Mouse (Mus musculus): Measurements from ENCODE around the gene Oas3. TPM values are rescaled to one million over a fixed set of nuclear protein-coding genes. Genes with fewer than 3 reads are reported as not detected.
A peak's percentile ranks its signal among the peaks of the same experiment; 100 is the strongest.

The Oas3 gene
- polyA plus RNA-seq, 1 experiment from 2014 or later = 0.31 TPM

DNA sequence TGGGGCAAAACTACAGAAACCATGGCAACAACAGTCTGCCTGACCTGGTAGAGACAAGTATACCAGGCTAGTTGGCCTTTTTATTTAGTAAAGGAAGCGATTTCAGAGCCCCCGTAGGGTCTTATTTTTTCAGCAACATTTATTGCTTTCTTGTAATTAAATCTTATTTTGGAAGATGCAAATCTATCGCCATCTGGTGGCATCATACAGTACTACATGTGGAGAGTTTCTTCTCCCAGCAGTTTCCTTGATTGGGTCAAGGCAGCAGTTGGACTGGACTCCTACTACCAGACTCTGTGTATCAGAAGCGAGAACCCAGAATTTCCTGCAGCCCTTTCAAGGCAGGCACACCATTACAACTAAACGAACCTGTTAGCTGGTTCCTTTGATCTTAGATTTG, 31.0 kb downstream of the Oas3 start:
- H3K27me3 ChIP-seq (replicated peaks; ENCODE audit: insufficient read depth, low read length) = no peaks in the 10 kb centered on the region
- H3K9me3 ChIP-seq (ENCODE audit: low read length) = no peaks in the 10 kb centered on the region
- no peaks in the 10 kb centered on the region for H3K36me3 ChIP-seq (ENCODE audit: insufficient read depth, low read length)
- no peak overlapping the region for H3K4me3 ChIP-seq (ENCODE audit: low read depth, low read length)
- ATAC-seq (no peak), DNase-seq (ENCODE audit: low spot score) (peak; percentile 62)
- H3K9ac ChIP-seq (replicated peaks; ENCODE audit: low read depth) = no peak overlapping the region
- no peak overlapping the region for H3K27ac ChIP-seq (ENCODE audit: low read length)
- TF ChIP-seq CTCF (IDR thresholded peaks at IDR 0.05) (peak; percentile 76), EP300 (IDR thresholded peaks at IDR 0.05) (no peak)
- no peak overlapping the region for H3K4me2 ChIP-seq (replicated peaks; ENCODE audit: low read depth, low read length)
- H3K4me1 ChIP-seq (ENCODE audit: insufficient read depth, low read depth, low read length) = no peaks in the 10 kb centered on the region
- 9% methylated on average over 5 of the region's 5 CpGs for WGBS

GRCm38 (mm10) chr5:120742125-120742524, 35.3 kb downstream of the Oas3 start:
- peak; percentile 25 for DNase-seq (ENCODE audit: low spot score)
- no peak overlapping the region for H3K4me2 ChIP-seq (replicated peaks; ENCODE audit: low read depth, low read length)
- TF ChIP-seq EP300 (IDR thresholded peaks at IDR 0.05) = no peak
- TF ChIP-seq CTCF (IDR thresholded peaks at IDR 0.05) = peak; percentile 66
- no peak for ATAC-seq
- no peak overlapping the region for H3K27ac ChIP-seq (ENCODE audit: low read length)
- H3K4me1 ChIP-seq (ENCODE audit: insufficient read depth, low read depth, low read length) = no peaks in the 10 kb centered on the region
- no peaks in the 10 kb centered on the region for H3K36me3 ChIP-seq (ENCODE audit: insufficient read depth, low read length)
- no peak overlapping the region for H3K9ac ChIP-seq (replicated peaks; ENCODE audit: low read depth)
- no peak overlapping the region for H3K4me3 ChIP-seq (ENCODE audit: low read depth, low read length)
- H3K27me3 ChIP-seq (replicated peaks; ENCODE audit: insufficient read depth, low read length) = no peaks in the 10 kb centered on the region
- H3K9me3 ChIP-seq (ENCODE audit: low read length) = no peaks in the 10 kb centered on the region
- WGBS = 20% methylated on average over 4 of the region's 4 CpGs

DNA sequence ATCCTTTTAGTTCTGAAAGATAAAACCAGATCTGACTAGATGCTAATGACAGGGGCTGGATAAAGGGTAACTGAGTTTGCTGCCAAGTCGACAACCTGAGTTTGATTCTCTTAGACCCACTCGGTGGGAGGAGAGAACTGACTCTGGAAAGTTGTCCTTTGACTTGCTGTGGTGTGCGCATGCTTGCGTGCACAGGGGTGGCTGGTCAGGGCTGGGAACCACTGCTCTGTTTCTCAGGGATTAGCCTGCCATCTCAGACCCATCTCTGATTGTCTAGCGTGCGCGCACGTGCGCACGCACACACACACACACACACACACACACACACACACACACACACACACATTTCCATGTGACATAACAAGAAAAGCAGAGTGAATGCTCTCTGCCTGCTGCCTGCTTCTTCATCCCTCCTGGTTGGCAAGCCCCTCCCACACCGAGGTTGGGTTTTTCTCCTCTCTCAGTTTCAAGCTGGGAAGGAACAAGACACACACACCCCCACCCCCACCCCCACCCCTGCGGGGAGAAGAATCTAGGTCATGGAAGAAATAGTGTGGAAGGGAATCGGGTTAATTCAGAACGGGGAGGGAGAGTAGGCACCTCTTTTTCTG, 43.0 kb downstream of the Oas3 start:
- H3K4me3 ChIP-seq (ENCODE audit: low read depth, low read length) = no peak overlapping the region
- H3K27me3 ChIP-seq (replicated peaks; ENCODE audit: insufficient read depth, low read length) = no peaks in the 10 kb centered on the region
- no peaks in the 10 kb centered on the region for H3K9me3 ChIP-seq (ENCODE audit: low read length)
- TF ChIP-seq CTCF (IDR thresholded peaks at IDR 0.05) (no peak), EP300 (IDR thresholded peaks at IDR 0.05) (no peak)
- no peaks in the 10 kb centered on the region for H3K36me3 ChIP-seq (ENCODE audit: insufficient read depth, low read length)
- H3K9ac ChIP-seq (replicated peaks; ENCODE audit: low read depth) = no peak overlapping the region
- WGBS = 64% methylated on average over 14 of the region's 14 CpGs
- H3K4me2 ChIP-seq (replicated peaks; ENCODE audit: low read depth, low read length) = no peak overlapping the region
- no peak for ATAC-seq
- DNase-seq (ENCODE audit: low spot score) = no peak
- no peaks in the 10 kb centered on the region for H3K4me1 ChIP-seq (ENCODE audit: insufficient read depth, low read depth, low read length)
- no peak overlapping the region for H3K27ac ChIP-seq (ENCODE audit: low read length)

DNA sequence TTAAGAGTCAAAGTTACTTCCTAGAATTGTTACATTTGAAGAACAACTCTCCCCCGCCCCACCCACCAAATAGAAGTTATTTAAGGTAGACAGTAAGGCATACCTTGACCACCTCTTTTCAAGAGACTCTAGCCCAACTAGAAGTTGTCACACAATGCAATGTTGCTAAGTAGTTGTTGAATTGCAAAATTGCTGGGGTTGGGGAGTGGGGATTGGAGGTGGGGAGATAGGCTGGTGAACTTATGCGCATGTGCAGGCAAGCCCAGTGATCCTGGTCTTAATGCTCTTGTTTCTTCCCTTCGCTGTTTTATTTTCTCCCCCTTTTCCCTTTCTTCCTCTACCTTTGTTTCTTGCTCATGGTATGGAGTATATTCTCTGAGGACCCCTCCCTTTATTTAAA, 43.8 kb downstream of the Oas3 start:
- H3K36me3 ChIP-seq (ENCODE audit: insufficient read depth, low read length) = no peaks in the 10 kb centered on the region

GRCm38 (mm10) chr5:120732740-120733139, 44.7 kb downstream of the Oas3 start:
- H3K4me2 ChIP-seq (replicated peaks; ENCODE audit: low read depth, low read length) = no peak overlapping the region
- H3K9me3 ChIP-seq (ENCODE audit: low read length) = no peaks in the 10 kb centered on the region
- H3K4me3 ChIP-seq (ENCODE audit: low read depth, low read length) = no peak overlapping the region
- no peaks in the 10 kb centered on the region for H3K36me3 ChIP-seq (ENCODE audit: insufficient read depth, low read length)
- no peak overlapping the region for H3K9ac ChIP-seq (replicated peaks; ENCODE audit: low read depth)
- DNase-seq (ENCODE audit: low spot score) (no peak), ATAC-seq (no peak)
- WGBS = 74% methylated on average over 1 of the region's 1 CpGs
- no peaks in the 10 kb centered on the region for H3K27me3 ChIP-seq (replicated peaks; ENCODE audit: insufficient read depth, low read length)
- H3K27ac ChIP-seq (ENCODE audit: low read length) = no peak overlapping the region
- TF ChIP-seq CTCF (IDR thresholded peaks at IDR 0.05) = no peak
- no peak for TF ChIP-seq EP300 (IDR thresholded peaks at IDR 0.05)
- no peaks in the 10 kb centered on the region for H3K4me1 ChIP-seq (ENCODE audit: insufficient read depth, low read depth, low read length)

More for the DNA sequence above, 43.8 kb downstream of the Oas3 start:
- H3K4me3 ChIP-seq (ENCODE audit: low read depth, low read length) = no peak overlapping the region
- WGBS = 90% methylated on average over 3 of the region's 3 CpGs
- no peak overlapping the region for H3K4me2 ChIP-seq (replicated peaks; ENCODE audit: low read depth, low read length)
- H3K9ac ChIP-seq (replicated peaks; ENCODE audit: low read depth) = no peak overlapping the region
- no peaks in the 10 kb centered on the region for H3K9me3 ChIP-seq (ENCODE audit: low read length)
- ATAC-seq (no peak), DNase-seq (ENCODE audit: low spot score) (no peak)
- H3K27me3 ChIP-seq (replicated peaks; ENCODE audit: insufficient read depth, low read length) = no peaks in the 10 kb centered on the region
- TF ChIP-seq EP300 (IDR thresholded peaks at IDR 0.05) = no peak
- no peak for TF ChIP-seq CTCF (IDR thresholded peaks at IDR 0.05)
- no peak overlapping the region for H3K27ac ChIP-seq (ENCODE audit: low read length)
- H3K4me1 ChIP-seq (ENCODE audit: insufficient read depth, low read depth, low read length) = no peaks in the 10 kb centered on the region

DNA sequence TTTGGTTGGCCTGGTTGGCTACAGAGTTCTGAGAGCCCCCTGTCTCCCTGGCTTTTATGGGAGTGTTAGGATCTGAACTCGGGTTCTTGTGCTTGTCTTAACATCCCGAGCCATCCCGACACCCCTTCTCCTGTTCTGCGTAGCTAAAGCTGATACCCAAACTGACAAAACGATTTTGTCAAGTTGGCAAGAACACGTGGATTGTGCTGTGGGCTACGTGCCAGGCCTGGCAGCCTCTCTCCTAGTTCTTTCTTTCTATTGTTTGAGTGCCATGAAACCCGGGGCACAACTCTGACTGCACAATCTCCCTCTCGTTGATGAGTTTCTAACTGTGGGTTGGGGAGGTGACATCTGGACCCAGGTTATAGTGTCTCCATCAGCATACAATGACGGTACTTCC, 48.1 kb downstream of the Oas3 start:
- no peaks in the 10 kb centered on the region for H3K9me3 ChIP-seq (ENCODE audit: low read length)
- WGBS = 62% methylated on average over 10 of the region's 10 CpGs
- ATAC-seq (no peak), DNase-seq (ENCODE audit: low spot score) (no peak)
- H3K4me3 ChIP-seq (ENCODE audit: low read depth, low read length) = no peak overlapping the region
- H3K4me2 ChIP-seq (replicated peaks; ENCODE audit: low read depth, low read length) = no peak overlapping the region
- no peaks in the 10 kb centered on the region for H3K27me3 ChIP-seq (replicated peaks; ENCODE audit: insufficient read depth, low read length)
- no peaks in the 10 kb centered on the region for H3K36me3 ChIP-seq (ENCODE audit: insufficient read depth, low read length)
- H3K9ac ChIP-seq (replicated peaks; ENCODE audit: low read depth) = no peak overlapping the region
- TF ChIP-seq EP300 (IDR thresholded peaks at IDR 0.05) (no peak), CTCF (IDR thresholded peaks at IDR 0.05) (no peak)
- H3K27ac ChIP-seq (ENCODE audit: low read length) = no peak overlapping the region
- no peaks in the 10 kb centered on the region for H3K4me1 ChIP-seq (ENCODE audit: insufficient read depth, low read depth, low read length)

All from lung, postnatal 0 days (tissue).